Mouse (Mus musculus) thymus, adult 2 months (tissue): Measurements from ENCODE around the gene Tdp1. TPM values are rescaled to one million over a fixed set of nuclear protein-coding genes. Genes with fewer than 3 reads are reported as not detected.
A peak's percentile ranks its signal among the peaks of the same experiment; 100 is the strongest.

Experiments used
- DNase-seq: peaks from one replicate; pipeline ENCODE4 v3.0.0; 2021
- H3K27ac ChIP-seq: fragments of 200-500 bp; 2 replicates; pipeline ENCODE4 v1.5.1; 2012; ENCODE audit warnings: low read length, control low read depth; ENCODE audit not compliant: control insufficient read depth, insufficient read depth
- H3K27me3 ChIP-seq: fragments of 200-500 bp; 2 replicates; pipeline ENCODE4 v1.6.1; 2012; ENCODE audit warnings: mild to moderate bottlenecking, low read length, moderate library complexity, mixed read lengths; ENCODE audit not compliant: control insufficient read depth, insufficient read depth
- H3K36me3 ChIP-seq: fragments of 200-500 bp; 2 replicates; pipeline ENCODE4 v1.6.1; 2012; ENCODE audit warnings: mild to moderate bottlenecking, low read length, moderate library complexity; ENCODE audit not compliant: control insufficient read depth, insufficient read depth
- H3K4me1 ChIP-seq: fragments of 200-500 bp; replicated peaks from 2 replicates; pipeline ENCODE4 v1.6.1; 2012; ENCODE audit warnings: low read length; ENCODE audit not compliant: control insufficient read depth, insufficient read depth
- H3K4me3 ChIP-seq: fragments of 200-500 bp; 2 replicates; pipeline ENCODE4 v1.5.1; 2012; ENCODE audit warnings: mild to moderate bottlenecking, low read length, control low read depth, moderate library complexity; ENCODE audit not compliant: control insufficient read depth, insufficient read depth
- CTCF ChIP-seq: fragments of 200-500 bp; IDR thresholded peaks from 2 replicates; pipeline ENCODE4 v1.5.1; 2012; ENCODE audit warnings: mild to moderate bottlenecking, control low read depth, low read length, moderate library complexity, borderline replicate concordance; ENCODE audit not compliant: control insufficient read depth, poor library complexity, insufficient read depth; ENCODE audit errors: extremely low read depth
- POLR2A ChIP-seq: fragments of 200-500 bp; IDR thresholded peaks from 2 replicates; pipeline ENCODE4 v1.6.1; 2012; ENCODE audit warnings: mild to moderate bottlenecking, low read length, control low read depth, moderate library complexity; ENCODE audit not compliant: control insufficient read depth, poor library complexity, insufficient read depth; ENCODE audit errors: extremely low read depth
- WGBS: fragments of 180-500 bp; shearing (Covaris S2); methylation state at CpG from one replicate; pipeline ENCODE4 v1.1.7; 2018; 5-methylcytosine and 5-hydroxymethylcytosine counted together
- polyA plus RNA-seq: library from polyadenylated mRNA; depleted of rRNA; stranded (reverse); fragments of >200 nt; gene quantifications from 2 replicates; pipeline ENCODE4 v1.2.3, GENCODE M21; 2012

Tdp1 gene
- polyA plus RNA-seq, 1 experiment: 33.9 TPM

DNA sequence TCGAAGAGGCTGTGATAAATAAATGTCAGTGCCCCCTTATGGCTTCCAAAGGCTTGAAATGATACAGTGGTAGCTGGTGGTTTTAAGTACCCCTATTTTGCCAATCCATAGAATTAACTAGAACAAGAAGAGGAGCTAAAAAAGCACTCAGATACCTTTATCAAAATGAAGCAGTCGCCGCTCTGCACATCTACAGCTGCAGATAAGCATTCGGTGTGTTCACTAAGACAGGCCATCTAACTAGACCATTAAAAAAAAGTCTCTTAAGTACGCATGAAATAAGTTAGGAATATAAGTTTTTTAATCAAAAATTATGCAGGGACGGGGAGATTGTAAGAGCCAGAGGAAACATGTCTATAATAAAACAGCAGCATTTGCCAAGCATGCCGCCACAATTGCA lies 76.4 kb downstream of the Tdp1 start:
- TF ChIP-seq POLR2A (no peak), CTCF (no peak)
- H3K27me3 ChIP-seq: peaks cover 10% of the 10 kb centered on the region; the same call in 1 of the 2 replicates
- H3K36me3 ChIP-seq: no peaks in the 10 kb centered on the region
- H3K4me3 ChIP-seq: no peak overlapping the region
- no peak overlapping the region for H3K27ac ChIP-seq
- DNase-seq: no peak
- 93% methylated on average over 7 of the region's 7 CpGs for WGBS
- H3K4me1 ChIP-seq: peaks cover 13% of the 10 kb centered on the region

GRCm38 (mm10) chr12:99964301-99965202 lies 80.2 kb downstream of the Tdp1 start, which contains the start of gene Kcnk13:
TSS of gene Kcnk13 (plus strand) at chr12:99964499.
- 3% methylated on average over 39 of the region's 39 CpGs for WGBS
- TF ChIP-seq CTCF: peak; percentile 85
- no peak for TF ChIP-seq POLR2A
- H3K27ac ChIP-seq: no peak within 1 kb of the TSS

DNA sequence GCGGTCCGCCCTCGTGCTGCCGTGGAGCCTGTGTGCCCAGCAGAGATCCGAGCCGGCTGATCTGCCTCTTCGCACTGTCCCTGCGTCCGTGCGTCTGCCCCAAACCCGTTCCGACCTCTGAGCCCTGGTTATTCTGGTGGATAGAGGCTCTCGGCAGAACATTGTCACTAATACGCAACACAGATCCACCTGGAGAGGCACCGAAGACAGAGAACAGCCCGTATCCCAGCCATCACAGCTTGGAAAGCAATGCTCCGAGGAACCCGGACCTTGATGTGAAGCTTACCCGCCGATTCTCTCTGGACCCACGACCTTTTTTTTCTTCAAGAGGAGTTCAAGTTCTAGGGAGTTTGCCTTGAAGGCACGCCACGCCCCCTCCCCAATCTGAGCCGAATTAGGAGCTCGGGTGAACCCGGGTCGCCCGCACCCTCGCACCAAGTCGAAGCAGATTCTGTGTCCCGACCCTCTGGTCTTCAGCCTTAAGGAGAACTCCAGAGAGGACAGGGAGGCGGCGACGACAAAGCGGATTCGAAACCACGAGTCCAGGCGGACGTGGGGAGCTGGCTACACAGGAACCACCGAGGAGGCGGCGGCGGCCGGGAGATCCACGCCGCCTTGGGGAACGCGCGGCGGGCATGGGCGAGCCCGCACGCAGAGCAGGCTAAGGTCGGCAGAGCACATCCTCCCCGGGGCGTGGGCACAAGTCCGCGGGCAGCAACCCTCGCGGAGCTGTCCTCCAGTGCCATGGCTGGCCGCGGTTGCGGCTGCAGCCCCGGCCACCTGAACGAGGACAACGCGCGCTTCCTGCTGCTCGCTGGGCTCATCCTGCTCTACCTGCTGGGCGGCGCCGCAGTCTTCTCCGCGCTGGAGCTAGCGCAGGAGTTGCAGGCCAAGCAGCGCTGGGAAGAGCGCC lies 81.1 kb downstream of the Tdp1 start:
- Histone ChIP-seq H3K4me3 (peak overlapping the region; percentile 32), H3K36me3 (no peaks in the 10 kb centered on the region), H3K4me1 (peaks cover 17% of the 10 kb centered on the region), H3K27me3 (peaks cover 20% of the 10 kb centered on the region), H3K27ac (no peak overlapping the region)
- WGBS: 1% methylated on average over 77 of the region's 77 CpGs
- no peak for DNase-seq
- TF ChIP-seq POLR2A (no peak), CTCF (no peak)

More at GRCm38 (mm10) chr12:99964301-99965202, 80.2 kb downstream of the Tdp1 start, which contains the start of gene Kcnk13:
- peak; percentile 45 for DNase-seq
- H3K4me1 ChIP-seq: peaks cover 17% of the 10 kb centered on the region
- H3K36me3 ChIP-seq: no peaks in the 10 kb centered on the region
- H3K27me3 ChIP-seq: peaks cover 20% of the 10 kb centered on the region
- peak within 1 kb of the TSS; percentile 32 for H3K4me3 ChIP-seq

GRCm38 (mm10) chr12:99966116-99966770 lies 81.9 kb downstream of the Tdp1 start:
- H3K4me1 ChIP-seq: peaks cover 17% of the 10 kb centered on the region
- peaks cover 20% of the 10 kb centered on the region for H3K27me3 ChIP-seq
- no peaks in the 10 kb centered on the region for H3K36me3 ChIP-seq
- H3K4me3 ChIP-seq: peak overlapping the region; percentile 32
- TF ChIP-seq POLR2A (no peak), CTCF (no peak)
- WGBS: 16% methylated on average over 25 of the region's 25 CpGs
- H3K27ac ChIP-seq: no peak overlapping the region
- no peak for DNase-seq

DNA sequence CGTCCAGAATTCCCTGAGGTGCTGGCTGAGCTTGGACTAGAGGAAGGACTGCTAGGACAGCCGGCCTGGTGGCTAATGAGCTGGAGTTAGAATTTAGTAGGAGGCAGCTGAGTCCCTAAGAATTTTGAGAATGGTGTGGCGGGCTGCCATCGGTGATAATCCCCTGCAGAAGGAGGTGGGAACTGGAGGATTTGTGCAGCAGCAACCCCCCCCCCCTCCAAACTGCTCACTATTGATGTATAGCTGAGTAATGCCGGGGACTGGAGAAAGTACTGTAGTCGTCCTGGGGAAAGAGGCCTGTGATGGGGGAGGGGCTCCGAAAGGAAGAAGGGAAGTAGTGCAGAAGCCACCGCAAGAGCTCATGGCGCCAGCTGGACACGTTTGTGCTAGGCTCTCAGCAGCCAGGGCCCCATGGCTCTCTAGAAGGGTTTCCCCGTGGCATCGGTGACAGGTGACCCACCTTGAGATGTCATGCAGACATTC lies 82.6 kb downstream of the Tdp1 start:
- 16% methylated on average over 12 of the region's 12 CpGs for WGBS
- Histone ChIP-seq H3K36me3 (no peaks in the 10 kb centered on the region), H3K27ac (no peak overlapping the region), H3K4me3 (no peak overlapping the region), H3K4me1 (peaks cover 17% of the 10 kb centered on the region), H3K27me3 (peaks cover 20% of the 10 kb centered on the region)
- TF ChIP-seq POLR2A: no peak
- no peak for TF ChIP-seq CTCF
- DNase-seq: no peak
